Mouse (Mus musculus) lung, embryonic 16.5 days (tissue): ENCODE results near the gene Cd101. TPM values are rescaled to one million over a fixed set of nuclear protein-coding genes. Genes with fewer than 3 reads are reported as not detected.

ENCODE experiments used
- ATAC-seq: fragments of 200-750 bp; cut with Nextera tagmentation; 2 replicates; pipeline ENCODE4 v1.8.0; 2017; ENCODE audit warnings: low read depth, mild to moderate bottlenecking, moderate library complexity
- H3K27ac ChIP-seq: fragments of 300-500 bp; sonication (generic); 2 replicates; pipeline ENCODE4 v1.5.1; 2014; ENCODE audit warnings: mild to moderate bottlenecking, control low read depth, low read length
- H3K27me3 ChIP-seq: fragments of 300-500 bp; sonication (generic); 2 replicates; pipeline ENCODE4 v1.6.1; 2014; ENCODE audit warnings: low read depth, low read length, mixed read lengths; ENCODE audit not compliant: control insufficient read depth, insufficient read depth
- H3K36me3 ChIP-seq: fragments of 300-500 bp; sonication (generic); 2 replicates; pipeline ENCODE4 v1.6.1; 2014; ENCODE audit warnings: low read length; ENCODE audit not compliant: control insufficient read depth, insufficient read depth
- H3K4me1 ChIP-seq: fragments of 300-500 bp; sonication (generic); replicated peaks from 2 replicates; pipeline ENCODE4 v1.6.1; 2014; ENCODE audit warnings: low read length, mixed read lengths; ENCODE audit not compliant: control insufficient read depth, insufficient read depth
- H3K4me2 ChIP-seq: fragments of 300-500 bp; sonication (generic); 2 replicates; pipeline ENCODE4 v1.6.1; 2014; ENCODE audit warnings: low read depth, low read length, control low read depth
- H3K4me3 ChIP-seq: fragments of 300-500 bp; sonication (generic); 2 replicates; pipeline ENCODE4 v1.5.1; 2014; ENCODE audit warnings: mild to moderate bottlenecking, low read length, control low read depth
- H3K9ac ChIP-seq: fragments of 300-500 bp; sonication (generic); 2 replicates; pipeline ENCODE4 v1.6.1; 2014; ENCODE audit warnings: low read length, control low read depth
- H3K9me3 ChIP-seq: fragments of 300-500 bp; sonication (generic); 2 replicates; pipeline ENCODE4 v1.6.1; 2016; ENCODE audit warnings: low read length; ENCODE audit not compliant: control insufficient read depth
- WGBS: fragments of 180-500 bp; shearing (Covaris S2); extraction: QIAGEN DNeasy Blood & Tissue Kit; methylation state at CpG from one replicate; pipeline ENCODE4 v1.1.7; 2014; 5-methylcytosine and 5-hydroxymethylcytosine counted together
- polyA plus RNA-seq: library from polyadenylated mRNA; unstranded; fragments of >200 nt; fragmentation: Nextera tagmentation; extraction: Ambion mirVana; gene quantifications from 2 replicates; pipeline ENCODE4 v1.2.1, GENCODE M21; 2015

The Cd101 gene
- polyA plus RNA-seq, 1 experiment from 2014 or later = 0.28 TPM

DNA sequence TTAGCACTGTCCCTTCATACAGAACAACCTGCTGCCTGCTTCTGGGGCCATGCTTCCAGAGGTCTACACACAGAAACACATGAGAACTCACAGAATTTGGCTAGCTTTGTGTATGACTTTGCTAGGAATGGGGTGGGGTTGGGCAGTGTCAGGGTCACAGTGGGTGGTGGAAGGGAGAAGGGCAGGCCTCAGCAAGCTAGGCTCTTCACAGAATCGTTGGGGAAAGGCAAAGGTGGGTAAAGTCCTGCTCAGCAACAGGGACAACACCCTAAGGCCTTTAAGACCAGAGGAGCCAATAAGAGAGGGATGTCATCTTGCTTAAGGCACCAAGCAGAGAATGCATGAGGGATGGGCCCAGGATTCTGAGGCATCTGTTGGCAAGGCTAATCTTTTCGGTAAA is 19.4 kb upstream of the Cd101 start:
- Histone ChIP-seq H3K9me3 (no peaks in the 10 kb centered on the region), H3K27me3 (no peaks in the 10 kb centered on the region), H3K27ac (no peak overlapping the region), H3K4me1 (peaks cover 9% of the 10 kb centered on the region; the same call in 1 of the 2 replicates), H3K4me2 (no peak overlapping the region), H3K9ac (no peak overlapping the region), H3K36me3 (peaks cover 5% of the 10 kb centered on the region; the same call in 1 of the 2 replicates), H3K4me3 (no peak overlapping the region)
- no peak for ATAC-seq
- 76% methylated on average over 2 of the region's 2 CpGs for WGBS

DNA sequence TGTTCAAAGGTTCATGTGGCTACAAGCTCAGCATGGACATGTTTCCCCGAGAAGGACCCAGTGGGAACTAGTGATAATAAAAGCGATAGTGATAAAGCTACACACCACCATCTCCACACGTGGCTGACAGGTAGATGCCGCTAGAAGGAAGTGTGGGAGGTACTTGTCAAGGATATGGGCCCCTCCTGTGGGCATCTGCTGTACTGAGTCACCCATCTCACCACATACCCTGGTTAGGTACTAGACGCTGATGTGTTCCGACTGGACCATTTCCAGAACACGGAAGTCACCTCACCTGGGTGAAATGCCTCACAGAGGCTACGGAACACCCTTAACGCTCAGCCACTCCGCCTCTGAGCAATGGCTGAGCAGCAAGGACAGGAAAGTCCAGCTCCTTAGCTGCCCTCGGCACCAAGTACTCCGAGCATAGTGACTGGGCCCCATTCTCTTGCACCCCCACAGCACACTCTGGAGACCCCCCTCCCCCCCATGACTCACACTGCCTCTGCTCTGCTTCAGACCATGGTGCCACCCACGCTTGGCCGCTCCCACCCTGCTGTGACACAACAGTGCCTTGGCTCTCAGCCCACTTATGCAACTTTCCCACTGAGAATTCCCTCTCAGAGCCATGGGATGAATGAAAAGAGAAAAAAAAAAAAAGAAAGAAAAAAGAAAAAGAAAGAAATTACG is 18.4 kb upstream of the Cd101 start:
- WGBS = 70% methylated on average over 15 of the region's 15 CpGs
- H3K9me3 ChIP-seq = no peaks in the 10 kb centered on the region
- no peak overlapping the region for H3K4me3 ChIP-seq
- peak; percentile 83 for ATAC-seq
- H3K4me2 ChIP-seq = no peak overlapping the region
- peaks cover 8% of the 10 kb centered on the region; the same call in 1 of the 2 replicates for H3K36me3 ChIP-seq
- H3K9ac ChIP-seq = no peak overlapping the region
- H3K4me1 ChIP-seq = peaks cover 9% of the 10 kb centered on the region; the same call in 1 of the 2 replicates
- no peaks in the 10 kb centered on the region for H3K27me3 ChIP-seq
- H3K27ac ChIP-seq = no peak overlapping the region

DNA sequence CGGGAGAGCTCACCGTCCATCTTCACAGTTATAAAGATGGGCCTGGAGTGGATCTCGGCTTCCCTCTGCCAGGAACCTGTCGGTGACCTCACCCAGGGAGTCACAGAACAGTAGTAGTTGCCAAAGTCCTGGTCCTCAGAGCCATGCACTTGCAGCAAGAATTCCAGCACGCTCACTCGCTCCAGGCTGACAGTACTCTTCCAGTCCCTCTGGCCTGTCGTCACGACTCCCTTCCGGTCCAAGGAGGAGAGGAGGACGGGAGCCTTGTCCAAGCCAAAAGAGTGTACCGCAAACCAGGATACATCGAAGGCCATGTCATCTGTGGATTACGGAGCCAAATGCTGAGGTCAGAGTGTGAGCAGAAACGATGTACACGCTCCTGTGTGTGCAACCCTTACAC is 16.1 kb upstream of the Cd101 start:
- no peak for ATAC-seq
- 84% methylated on average over 15 of the region's 15 CpGs for WGBS
- H3K9ac ChIP-seq = no peak overlapping the region

DNA sequence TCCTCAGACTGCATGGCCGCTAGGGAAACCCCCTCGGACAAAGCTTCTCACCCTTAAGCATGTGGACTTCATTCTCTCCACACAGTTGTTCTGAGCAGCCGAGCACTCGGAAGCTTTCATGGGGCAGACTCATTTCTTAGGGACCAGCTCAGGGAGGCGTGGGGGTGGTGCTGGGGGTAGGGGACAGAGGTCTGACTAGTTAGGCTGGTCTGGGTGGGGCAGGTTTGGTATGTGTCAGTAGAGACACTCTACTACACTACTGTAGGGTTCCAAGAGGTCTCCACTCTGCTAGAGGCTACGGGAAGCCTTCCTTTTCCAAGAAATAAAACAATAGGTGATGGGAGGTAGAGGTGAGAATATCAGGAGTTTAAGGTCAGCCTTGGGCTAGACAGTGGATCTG is 15.3 kb upstream of the Cd101 start:
- no peaks in the 10 kb centered on the region for H3K27me3 ChIP-seq
- H3K4me2 ChIP-seq = no peak overlapping the region
- no peak overlapping the region for H3K9ac ChIP-seq
- no peaks in the 10 kb centered on the region for H3K9me3 ChIP-seq
- WGBS = 67% methylated on average over 6 of the region's 6 CpGs
- ATAC-seq = peak; percentile 81
- peaks cover 7% of the 10 kb centered on the region; the same call in 1 of the 2 replicates for H3K36me3 ChIP-seq
- peaks cover 9% of the 10 kb centered on the region; the same call in 1 of the 2 replicates for H3K4me1 ChIP-seq
- no peak overlapping the region for H3K27ac ChIP-seq
- H3K4me3 ChIP-seq = no peak overlapping the region

More for the DNA sequence above, 16.1 kb upstream of the Cd101 start:
- H3K9me3 ChIP-seq = no peaks in the 10 kb centered on the region
- peaks cover 9% of the 10 kb centered on the region; the same call in 1 of the 2 replicates for H3K4me1 ChIP-seq
- no peaks in the 10 kb centered on the region for H3K27me3 ChIP-seq
- H3K4me3 ChIP-seq = no peak overlapping the region
- H3K36me3 ChIP-seq = peaks cover 7% of the 10 kb centered on the region; the same call in 1 of the 2 replicates
- no peak overlapping the region for H3K27ac ChIP-seq
- no peak overlapping the region for H3K4me2 ChIP-seq

DNA sequence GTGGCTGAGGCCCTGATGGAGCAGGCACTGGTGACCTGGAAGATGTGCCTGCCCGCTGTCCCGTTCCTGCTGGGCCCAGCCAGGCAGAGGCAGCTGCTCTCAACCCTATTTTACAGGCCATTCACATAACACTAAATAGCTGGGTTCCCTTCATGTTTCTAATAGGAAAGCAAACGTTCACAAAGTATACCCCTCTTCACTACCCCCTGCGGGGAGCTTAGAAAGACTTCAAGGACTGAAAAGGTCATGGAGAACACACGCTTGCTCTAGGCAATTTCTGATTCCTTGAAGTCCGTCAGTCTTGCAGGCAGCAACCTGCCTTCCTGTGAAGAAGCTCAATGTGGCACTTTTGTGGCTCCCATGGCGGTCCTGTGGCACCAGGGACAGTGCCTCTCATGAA is 12.6 kb upstream of the Cd101 start:
- no peaks in the 10 kb centered on the region for H3K27me3 ChIP-seq
- WGBS = 84% methylated on average over 7 of the region's 7 CpGs
- no peak for ATAC-seq
- no peaks in the 10 kb centered on the region for H3K9me3 ChIP-seq
- H3K4me3 ChIP-seq = no peak overlapping the region
- no peak overlapping the region for H3K9ac ChIP-seq
- H3K36me3 ChIP-seq = peaks cover 7% of the 10 kb centered on the region; the same call in 1 of the 2 replicates
- no peak overlapping the region for H3K4me2 ChIP-seq
- H3K27ac ChIP-seq = no peak overlapping the region
- no peaks in the 10 kb centered on the region for H3K4me1 ChIP-seq

DNA sequence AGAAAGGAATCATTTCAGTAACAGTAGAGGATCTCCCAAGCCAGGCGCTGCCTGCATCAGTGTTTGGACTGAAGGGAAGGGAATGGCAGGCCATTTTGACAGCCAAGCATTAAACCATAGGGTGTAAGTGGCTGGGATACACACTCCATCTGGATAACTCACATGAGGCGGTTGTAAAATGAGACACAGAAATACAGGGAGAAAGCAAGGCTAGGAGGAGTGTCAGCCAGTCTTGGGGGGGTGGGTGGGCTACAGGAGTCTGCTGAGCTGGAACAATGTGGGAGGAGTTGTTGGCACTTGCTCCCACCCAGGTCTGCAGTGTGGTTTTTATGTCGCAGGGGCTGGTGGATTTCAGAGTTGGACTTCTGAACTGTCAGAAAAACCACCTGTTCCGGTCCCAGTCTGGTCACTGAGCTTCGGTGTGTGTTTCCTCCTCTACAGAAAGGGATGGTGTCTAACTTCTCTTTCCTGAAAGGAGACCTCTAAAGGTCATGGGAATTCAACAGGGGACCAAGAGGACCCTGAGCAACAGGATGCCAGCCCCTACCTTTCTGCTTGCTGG is 8.7 kb upstream of the Cd101 start:
- Histone ChIP-seq H3K27ac (no peak overlapping the region), H3K9ac (no peak overlapping the region), H3K4me3 (no peak overlapping the region), H3K4me1 (no peaks in the 10 kb centered on the region), H3K27me3 (no peaks in the 10 kb centered on the region), H3K4me2 (no peak overlapping the region), H3K9me3 (no peaks in the 10 kb centered on the region), H3K36me3 (peaks cover 4% of the 10 kb centered on the region; the same call in 1 of the 2 replicates)
- ATAC-seq = no peak
- WGBS = 80% methylated on average over 5 of the region's 5 CpGs

DNA sequence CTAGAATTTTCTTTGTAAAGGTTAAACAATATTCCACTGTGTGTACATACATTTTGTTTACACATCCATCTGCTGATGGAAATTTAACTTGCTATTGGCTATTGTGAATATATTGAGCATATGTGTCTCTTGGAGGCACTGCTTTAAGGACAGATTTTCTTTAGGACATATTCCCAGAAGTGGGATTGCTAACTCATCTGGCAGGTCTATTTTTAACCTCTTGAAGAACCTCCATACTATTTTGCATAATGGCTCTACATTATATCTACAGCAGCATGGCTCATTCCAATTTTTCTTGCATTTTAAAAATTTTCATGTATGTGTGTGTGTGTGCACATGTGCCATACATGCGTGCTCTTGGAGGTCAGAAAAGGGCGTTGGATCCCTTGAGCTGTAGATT is 6.6 kb upstream of the Cd101 start:
- H3K4me3 ChIP-seq = no peak overlapping the region
- no peak for ATAC-seq
- WGBS = 92% methylated on average over 2 of the region's 2 CpGs
- H3K9me3 ChIP-seq = no peaks in the 10 kb centered on the region
- H3K4me2 ChIP-seq = no peak overlapping the region
- H3K4me1 ChIP-seq = peaks cover 8% of the 10 kb centered on the region
- no peak overlapping the region for H3K9ac ChIP-seq
- H3K27me3 ChIP-seq = no peaks in the 10 kb centered on the region
- H3K36me3 ChIP-seq = no peaks in the 10 kb centered on the region
- H3K27ac ChIP-seq = no peak overlapping the region

DNA sequence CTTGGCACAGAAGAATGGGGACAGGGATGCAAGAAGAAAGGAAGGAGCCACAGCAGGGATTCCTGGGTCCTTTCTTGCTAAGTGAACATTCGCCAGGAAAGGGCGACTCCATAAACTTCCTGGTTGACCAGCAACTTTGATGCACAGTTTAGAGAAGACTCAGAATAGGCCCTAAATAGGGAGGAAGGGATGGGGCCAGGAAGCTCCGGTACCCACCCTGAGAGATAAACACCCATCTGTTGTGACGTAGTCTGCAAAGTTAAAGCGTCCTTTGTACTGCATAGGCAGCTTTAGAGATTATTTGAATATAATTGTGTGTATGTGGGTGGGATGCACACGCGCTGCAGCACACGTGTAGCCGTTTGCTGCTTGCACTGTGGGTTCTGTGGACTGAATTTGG is 5.2 kb upstream of the Cd101 start:
- Histone ChIP-seq H3K36me3 (no peaks in the 10 kb centered on the region), H3K27me3 (no peaks in the 10 kb centered on the region), H3K4me3 (no peak overlapping the region), H3K27ac (no peak overlapping the region), H3K9ac (no peak overlapping the region), H3K4me1 (peaks cover 9% of the 10 kb centered on the region), H3K9me3 (no peaks in the 10 kb centered on the region), H3K4me2 (no peak overlapping the region)
- 82% methylated on average over 9 of the region's 9 CpGs for WGBS
- ATAC-seq = 0 out of 2 replicates have a peak, but pooled peaks have one; percentile 28

DNA sequence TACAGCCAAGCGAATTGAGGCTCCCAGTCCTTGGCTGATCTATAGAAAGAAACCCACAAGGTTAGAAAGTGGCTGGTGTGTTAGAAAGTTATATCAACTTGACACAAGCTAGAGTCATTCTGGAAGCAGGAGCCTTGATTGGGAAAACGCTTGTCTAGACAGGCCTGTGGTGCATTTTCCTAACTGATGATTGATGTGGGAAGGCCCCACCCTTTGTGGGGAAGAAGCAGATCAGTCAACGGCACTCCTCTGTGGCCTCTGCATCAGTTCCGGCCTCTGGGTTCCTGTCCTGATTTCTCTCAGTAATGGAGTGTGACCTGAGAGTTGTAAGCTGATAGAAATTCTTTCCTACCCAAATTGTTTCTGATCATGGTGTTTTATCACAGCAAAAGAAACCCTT is 4.3 kb upstream of the Cd101 start:
- H3K27me3 ChIP-seq = no peaks in the 10 kb centered on the region
- H3K4me1 ChIP-seq = peaks cover 9% of the 10 kb centered on the region
- H3K9ac ChIP-seq = no peak overlapping the region
- no peaks in the 10 kb centered on the region for H3K9me3 ChIP-seq
- H3K27ac ChIP-seq = no peak overlapping the region
- no peak overlapping the region for H3K4me3 ChIP-seq
- H3K4me2 ChIP-seq = no peak overlapping the region
- 36% methylated on average over 4 of the region's 4 CpGs for WGBS
- ATAC-seq = peak; percentile 43; the same call in 1 of the 2 replicates
- H3K36me3 ChIP-seq = no peaks in the 10 kb centered on the region
